Mouse (Mus musculus) bone marrow, adult 2 months (tissue): ENCODE data around the gene Nhlrc4. TPM values are rescaled to one million over a fixed set of nuclear protein-coding genes. Genes with fewer than 3 reads are reported as not detected.

Experiments used
- H3K27ac ChIP-seq: fragments of 200-500 bp; 2 replicates; pipeline ENCODE4 v1.5.1; 2012; ENCODE audit warnings: low read depth, mild to moderate bottlenecking, control low read depth, inconsistent platforms, low read length; ENCODE audit not compliant: control insufficient read depth, poor library complexity, insufficient read depth
- H3K4me1 ChIP-seq: fragments of 200-500 bp; 2 replicates; pipeline ENCODE4 v1.6.1; 2011; ENCODE audit warnings: low read length; ENCODE audit not compliant: control insufficient read depth, insufficient read depth
- H3K4me3 ChIP-seq: fragments of 200-500 bp; replicated peaks from 2 replicates; pipeline ENCODE3; 2011; ENCODE audit warnings: mild to moderate bottlenecking, low read depth, low read length, control low read depth; ENCODE audit not compliant: control insufficient read depth
- CTCF ChIP-seq: fragments of 200-500 bp; IDR thresholded peaks from 2 replicates; pipeline ENCODE4 v1.5.1; 2011; ENCODE audit warnings: low read length, control low read depth; ENCODE audit not compliant: control insufficient read depth, insufficient read depth
- POLR2A ChIP-seq: fragments of 200-500 bp; IDR thresholded peaks from 2 replicates; pipeline ENCODE4 v1.6.1; 2011; ENCODE audit warnings: low read depth, mild to moderate bottlenecking, control low read depth, low read length, borderline replicate concordance; ENCODE audit not compliant: control insufficient read depth
- WGBS: fragments of 180-500 bp; shearing (Covaris S2); methylation state at CpG from one replicate; pipeline ENCODE4 v1.1.7; 2018; 5-methylcytosine and 5-hydroxymethylcytosine counted together
- polyA plus RNA-seq: library from polyadenylated mRNA; stranded (reverse); fragments of >200 nt; gene quantifications from 2 replicates; pipeline ENCODE4 v1.2.4, GENCODE M21; 2011; ENCODE audit warnings: low replicate concordance; ENCODE audit not compliant: missing spikeins, insufficient read depth, insufficient read length

Gene Nhlrc4
- polyA plus RNA-seq, 1 experiment = 6.8 TPM

GRCm38 (mm10) chr17:25913186-25913876 is 31.4 kb downstream of the Nhlrc4 start:
- no peak overlapping the region for H3K27ac ChIP-seq
- H3K4me1 ChIP-seq = peaks cover 4% of the 10 kb centered on the region; the same call in 1 of the 2 replicates
- no peak overlapping the region for H3K4me3 ChIP-seq
- WGBS = 68% methylated on average over 14 of the region's 14 CpGs
- TF ChIP-seq CTCF (no peak), POLR2A (no peak)

DNA sequence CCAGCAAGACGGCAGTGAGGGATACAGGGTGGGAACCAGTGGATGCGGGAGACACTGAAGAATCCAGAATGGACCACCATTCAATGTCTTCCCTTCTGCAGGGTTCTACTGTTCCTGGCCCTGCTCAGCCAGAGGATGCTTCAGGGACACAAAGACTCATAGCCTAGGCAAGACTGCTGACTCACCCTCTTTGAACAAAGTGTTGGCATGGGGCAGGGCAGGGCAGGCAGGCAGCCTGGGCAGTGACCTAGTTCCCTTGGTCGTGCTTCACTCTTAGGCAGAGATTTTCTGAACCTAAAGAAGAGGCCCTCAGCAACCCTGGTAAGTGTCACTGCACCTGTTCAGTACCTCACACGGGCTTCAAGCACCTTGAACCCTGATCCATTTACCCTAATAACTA is 32.9 kb downstream of the Nhlrc4 start:
- 71% methylated on average over 4 of the region's 4 CpGs for WGBS
- Histone ChIP-seq H3K27ac (no peak overlapping the region), H3K4me3 (no peak overlapping the region), H3K4me1 (peaks cover 2% of the 10 kb centered on the region; the same call in 1 of the 2 replicates)
- TF ChIP-seq CTCF (no peak), POLR2A (no peak)

DNA sequence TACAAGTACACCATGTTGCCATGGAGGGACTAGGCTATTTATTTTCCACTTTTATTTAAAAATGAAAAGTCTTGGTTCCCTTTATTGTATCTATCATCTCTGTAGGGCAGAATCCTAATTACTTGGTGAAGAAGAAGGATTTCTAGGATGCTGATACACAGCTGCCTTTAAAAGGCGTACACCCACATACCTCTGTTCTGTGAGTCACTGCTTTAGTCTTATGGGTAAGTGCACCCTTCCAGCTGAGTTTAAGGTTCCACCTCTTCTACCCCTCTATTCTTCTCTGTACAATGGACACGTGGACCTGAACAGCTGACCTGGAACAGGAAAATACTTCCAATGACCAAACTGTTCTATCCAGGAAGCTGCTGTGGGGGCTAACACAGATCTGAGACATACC is 37.1 kb downstream of the Nhlrc4 start:
- WGBS = 82% methylated on average over 2 of the region's 2 CpGs
- no peak for TF ChIP-seq CTCF
- TF ChIP-seq POLR2A = no peak
- Histone ChIP-seq H3K4me1 (no peaks in the 10 kb centered on the region; the same call in 1 of the 2 replicates), H3K4me3 (no peak overlapping the region), H3K27ac (no peak overlapping the region)

GRCm38 (mm10) chr17:25903061-25903460 is 41.7 kb downstream of the Nhlrc4 start:
- TF ChIP-seq POLR2A (no peak), CTCF (no peak)
- H3K27ac ChIP-seq = no peak overlapping the region
- H3K4me1 ChIP-seq = no peaks in the 10 kb centered on the region; the same call in 1 of the 2 replicates
- WGBS = 14% methylated on average over 3 of the region's 3 CpGs
- no peak overlapping the region for H3K4me3 ChIP-seq

DNA sequence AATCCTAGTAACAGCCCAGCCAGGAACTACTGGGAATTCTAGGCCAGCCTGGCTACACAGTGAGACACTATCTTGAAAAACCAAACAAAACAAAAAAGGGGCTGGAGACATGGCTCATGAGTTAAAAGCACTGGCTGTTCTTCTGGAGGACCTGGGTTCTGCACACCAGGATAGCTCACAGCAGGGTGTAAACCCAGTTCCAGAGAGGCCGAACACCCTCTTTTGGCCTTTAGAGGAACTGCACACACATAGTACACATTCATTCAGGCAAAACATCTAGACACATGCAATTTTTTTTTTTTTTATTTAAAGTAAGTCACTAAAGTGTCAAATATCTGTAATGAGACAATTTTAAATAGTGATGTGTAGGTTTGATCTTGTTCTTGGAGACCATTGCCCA is 44.6 kb downstream of the Nhlrc4 start:
- WGBS = 89% methylated on average over 1 of the region's 1 CpGs
- no peak for TF ChIP-seq POLR2A
- no peak for TF ChIP-seq CTCF
- Histone ChIP-seq H3K27ac (no peak overlapping the region), H3K4me1 (no peaks in the 10 kb centered on the region; the same call in 1 of the 2 replicates), H3K4me3 (no peak overlapping the region)

- H3K4me1 ChIP-seq = no peaks in the 10 kb centered on the region
- 85% methylated on average over 12 of the region's 12 CpGs for WGBS
Observed at GRCm38 (mm10) chr17:25895891-25896290, 48.9 kb downstream of the Nhlrc4 start.

GRCm38 (mm10) chr17:25895415-25895814 is 49.3 kb downstream of the Nhlrc4 start:
- Histone ChIP-seq H3K4me3 (no peak overlapping the region), H3K27ac (no peak overlapping the region), H3K4me1 (no peaks in the 10 kb centered on the region)
- 36% methylated on average over 2 of the region's 2 CpGs for WGBS
- no peak for TF ChIP-seq CTCF
- no peak for TF ChIP-seq POLR2A

More at GRCm38 (mm10) chr17:25895891-25896290, 48.9 kb downstream of the Nhlrc4 start:
- TF ChIP-seq CTCF (no peak), POLR2A (no peak)
- no peak overlapping the region for H3K4me3 ChIP-seq
- H3K27ac ChIP-seq = no peak overlapping the region

DNA sequence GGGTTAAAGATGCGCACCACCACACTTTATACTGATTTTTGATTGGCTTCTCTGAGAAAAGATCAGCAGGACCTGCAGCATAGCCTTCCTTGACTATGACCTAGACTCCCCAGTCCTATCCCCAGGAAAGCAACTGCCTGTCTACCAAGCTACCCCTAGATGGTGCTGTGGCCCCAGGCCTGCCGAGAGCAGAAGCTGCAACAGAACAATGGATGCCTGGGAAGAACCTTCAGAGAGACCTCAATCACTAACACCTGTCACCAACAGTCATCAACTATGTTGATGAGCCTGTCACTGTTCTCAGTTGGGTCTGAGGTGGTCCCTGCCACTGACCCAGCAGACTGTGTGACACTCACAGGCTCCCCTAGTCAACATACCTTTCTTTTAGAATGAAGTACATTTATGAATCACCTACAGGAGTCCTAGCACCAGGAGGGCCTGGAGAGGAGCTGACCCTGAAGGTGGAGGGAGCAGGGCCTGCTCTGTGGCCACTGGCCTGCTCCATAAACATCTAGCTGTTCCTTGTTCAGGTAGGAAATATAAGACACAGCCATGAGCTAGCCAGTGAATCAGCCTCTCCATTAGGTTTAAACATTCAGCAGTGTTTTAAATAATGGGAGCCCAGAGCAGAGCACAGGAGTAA is 50.7 kb downstream of the Nhlrc4 start:
- WGBS = 33% methylated on average over 2 of the region's 2 CpGs
- H3K4me1 ChIP-seq = no peaks in the 10 kb centered on the region
- H3K27ac ChIP-seq = no peak overlapping the region
- TF ChIP-seq CTCF = peak; percentile 99
- no peak for TF ChIP-seq POLR2A
- no peak overlapping the region for H3K4me3 ChIP-seq

Other genes starting within 250 kb of the Nhlrc4 start
- 4.0 and 6.2 TPM in 2 replicates for gene Gng13, start 227.8 kb downstream of the Nhlrc4 start, polyA plus RNA-seq
- 58.2 and 136 TPM in 2 replicates for gene Chtf18, start 217.5 kb downstream of the Nhlrc4 start, polyA plus RNA-seq
- 3.6 and 8.6 TPM in 2 replicates for gene Rpusd1, start 217.3 kb downstream of the Nhlrc4 start, polyA plus RNA-seq
- gene Mslnl, start 208.9 kb downstream of the Nhlrc4 start, polyA plus RNA-seq = not detected in 2 replicates
- gene Msln, start 190.6 kb downstream of the Nhlrc4 start, polyA plus RNA-seq = 1.7 TPM in 1 of 2 replicates, not detected in the other
- 11.8 and 17.0 TPM in 2 replicates for gene Narfl, start 171.2 kb downstream of the Nhlrc4 start, polyA plus RNA-seq
- 26.2 and 45.8 TPM in 2 replicates for gene Haghl, start 159.3 kb downstream of the Nhlrc4 start, polyA plus RNA-seq
- gene Ccdc78, start 158.4 kb downstream of the Nhlrc4 start, polyA plus RNA-seq = not detected in 2 replicates
- gene Fam173a, start 152.1 kb downstream of the Nhlrc4 start, polyA plus RNA-seq = 33.4 and 149 TPM in 2 replicates
- gene AC134908.4, start 149.3 kb downstream of the Nhlrc4 start, polyA plus RNA-seq = 4.6 TPM in 1 of 2 replicates, not detected in the other
- gene Metrn, start 147.8 kb downstream of the Nhlrc4 start, polyA plus RNA-seq = 38.6 and 74.8 TPM in 2 replicates
- gene Fbxl16, start 135.9 kb downstream of the Nhlrc4 start, polyA plus RNA-seq = not detected in 2 replicates
- gene Wdr24, start 121.3 kb downstream of the Nhlrc4 start, polyA plus RNA-seq = 6.8 and 17.0 TPM in 2 replicates
- gene Jmjd8, start 116.1 kb downstream of the Nhlrc4 start, polyA plus RNA-seq = 8.8 and 13.4 TPM in 2 replicates
- gene Stub1, start 111.6 kb downstream of the Nhlrc4 start, polyA plus RNA-seq = 125 and 140 TPM in 2 replicates
- gene Rhbdl1, start 107.7 kb downstream of the Nhlrc4 start, polyA plus RNA-seq = 3.2 and 10.7 TPM in 2 replicates
- gene Gm20683, start 103.2 kb downstream of the Nhlrc4 start, polyA plus RNA-seq = 6.7 TPM in 1 of 2 replicates, not detected in the other
- gene Rhot2, start 100.1 kb downstream of the Nhlrc4 start, polyA plus RNA-seq = 33.5 and 50.5 TPM in 2 replicates
- gene Wdr90, start 83.5 kb downstream of the Nhlrc4 start, polyA plus RNA-seq = 31.1 and 62.0 TPM in 2 replicates
- 6.8 and 12.7 TPM in 2 replicates for gene Mcrip2, start 76.2 kb downstream of the Nhlrc4 start, polyA plus RNA-seq
- 25.6 and 30.0 TPM in 2 replicates for gene Mettl26, start 69.9 kb downstream of the Nhlrc4 start, polyA plus RNA-seq
- 1.6 and 2.2 TPM in 2 replicates for gene Wfikkn1, start 64.1 kb downstream of the Nhlrc4 start, polyA plus RNA-seq
- 5.0 and 6.9 TPM in 2 replicates for gene Rab40c, start 25.2 kb downstream of the Nhlrc4 start, polyA plus RNA-seq
- 241 and 296 TPM in 2 replicates for gene Pigq, start within 50 bp of the Nhlrc4 start, polyA plus RNA-seq
- gene A930017K11Rik, start 7.6 kb upstream of the Nhlrc4 start, polyA plus RNA-seq = not detected in 2 replicates
- 11.7 and 18.2 TPM in 2 replicates for gene Capn15, start 40.8 kb upstream of the Nhlrc4 start, polyA plus RNA-seq
- gene Rab11fip3, start 124.6 kb upstream of the Nhlrc4 start, polyA plus RNA-seq = 1.2 and 4.7 TPM in 2 replicates
- gene Decr2, start 145.4 kb upstream of the Nhlrc4 start, polyA plus RNA-seq = 3.5 and 5.6 TPM in 2 replicates
- gene Nme4, start 150.6 kb upstream of the Nhlrc4 start, polyA plus RNA-seq = 9.0 and 20.4 TPM in 2 replicates
- 24.1 and 27.3 TPM in 2 replicates for gene Tmem8, start 168.3 kb upstream of the Nhlrc4 start, polyA plus RNA-seq
- gene Mrpl28, start 178.5 kb upstream of the Nhlrc4 start, polyA plus RNA-seq = 60.2 and 70.6 TPM in 2 replicates
- gene Axin1, start 193.7 kb upstream of the Nhlrc4 start, polyA plus RNA-seq = 21.7 and 23.1 TPM in 2 replicates